In the genomic region with DNA sequence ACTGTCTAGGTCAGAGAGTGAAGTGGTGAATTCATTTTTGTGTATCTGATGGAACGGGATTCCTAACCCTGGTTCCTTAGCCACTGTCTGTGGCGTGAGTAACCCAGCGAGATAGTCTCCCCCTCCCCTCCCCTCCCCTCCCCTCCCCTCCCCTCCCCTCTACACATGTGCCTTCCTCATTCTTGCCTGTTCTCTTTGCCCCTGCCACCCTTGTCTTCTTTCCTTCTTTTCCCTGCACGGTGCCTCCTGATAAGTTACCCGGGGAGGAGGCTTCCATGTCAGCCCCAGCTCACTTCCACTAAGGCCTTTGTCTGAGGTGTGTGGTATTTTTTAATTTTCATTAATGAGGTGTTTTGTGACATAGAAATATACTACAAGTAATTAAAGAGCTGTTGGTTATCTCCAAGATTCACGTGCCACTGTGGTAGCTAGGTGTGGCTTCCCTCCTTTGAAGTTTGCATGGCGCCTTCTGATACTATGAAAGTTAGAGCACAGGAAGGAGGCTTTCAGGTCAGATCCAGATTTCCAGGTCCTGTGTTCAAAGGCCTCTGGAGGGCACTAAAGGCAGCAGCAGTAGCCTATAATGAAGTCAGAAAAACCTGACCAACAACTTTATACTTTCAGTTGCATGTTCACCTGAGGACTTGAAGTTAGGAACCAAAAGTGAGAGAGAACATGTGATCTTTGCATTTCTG, we compare ENCODE assay signal across 12 mouse cellular contexts. TPM values are rescaled to one million over a fixed set of nuclear protein-coding genes. Genes with fewer than 3 reads are reported as not detected.
DNase-seq lines count a peak whose midpoint lies in the region; ATAC-seq lines count a peak whose summit lies in the region.
"Had no signal": no experiment of that assay in that cellular context is flagged by ENCODE, and none has a peak within 500 bp of the region (broad histone marks: within the 10 kb centered on the region; RNA-seq: fewer than 3 reads in every experiment).

No protein-coding gene starts in this region.

- WGBS in kidney, embryonic 15.5 days = 54% methylated on average over 6 of the region's 7 CpGs

- no peak overlapping the region for H3K4me2 ChIP-seq in kidney, embryonic 15.5 days
- H3K4me2 ChIP-seq: neural tube, embryonic 12.5 days had no signal

- H3K4me3 ChIP-seq in kidney, embryonic 15.5 days (replicated peaks) = no peak overlapping the region
- H3K4me3 ChIP-seq: neural tube, embryonic 12.5 days had no signal

- H3K36me3 ChIP-seq in kidney, embryonic 15.5 days = peaks cover under 1% of the 10 kb centered on the region; the same call in 1 of the 2 replicates
- H3K36me3 ChIP-seq: neural tube, embryonic 12.5 days had no signal

- DNase-seq in kidney, adult 11 months = no peak
- DNase-seq in ZHBTc4 (ENCODE audit: low read depth, low spot score) (peak; percentile 14), liver (peak; percentile 64)
- DNase-seq in mesoderm, embryonic 11.5 days (ENCODE audit: low read depth, low spot score) = peak; percentile 13
- DNase-seq in right cerebral cortex, adult 2 months (ENCODE audit: low spot score in 2 of 2) = no peak
- DNase-seq in frontal cortex, postnatal 25 days (ENCODE audit: low spot score in 2 of 2) = no peak
- no peak for DNase-seq in heart, postnatal 4 days
- DNase-seq: heart, adult 11 months; layer of hippocampus, adult 9-11 months had no signal

- peaks cover 12% of the 10 kb centered on the region; the same call in 1 of the 2 replicates for H3K4me1 ChIP-seq in kidney, embryonic 15.5 days

- no peak overlapping the region for H3K9ac ChIP-seq in kidney, embryonic 15.5 days
- H3K9ac ChIP-seq: neural tube, embryonic 12.5 days had no signal

- peak; percentile 54; the same call in 1 of the 2 replicates for ATAC-seq in kidney, embryonic 15.5 days (replicated peaks; ENCODE audit: low FRiP score)
- ATAC-seq: hindbrain, embryonic 16.5 days had no signal

- no peaks in the 10 kb centered on the region for H3K27me3 ChIP-seq in kidney, embryonic 15.5 days
- H3K27me3 ChIP-seq: neural tube, embryonic 12.5 days had no signal

- H3K9me3 ChIP-seq in kidney, embryonic 15.5 days (replicated peaks) = no peaks in the 10 kb centered on the region
- H3K9me3 ChIP-seq: neural tube, embryonic 12.5 days had no signal

- no peak overlapping the region for H3K27ac ChIP-seq in kidney, embryonic 15.5 days
- H3K27ac ChIP-seq: neural tube, embryonic 12.5 days had no signal

RNA-seq across cellular contexts. Expression of a gene that starts 57.4 kb away (rescaled TPM):
- 25.3 and 26.1 TPM in 2 replicates for polyA plus RNA-seq in kidney, embryonic 15.5 days (2015; fragmentation: Nextera tagmentation; extraction: Ambion mirVana)
- 10 to 100 TPM; 42.9 to 47.6 TPM for total RNA-seq in heart, postnatal 4 days (2021)

Comparison
In these comparisons a context has a peak if more than half of its experiments do, and no peak if none do; other contexts are left out.
1. DNase-seq: peak in ZHBTc4 (single experiment), liver (single experiment) and mesoderm, embryonic 11.5 days (single experiment); none in kidney, adult 11 months (single experiment), right cerebral cortex, adult 2 months (0 of 2), frontal cortex, postnatal 25 days (0 of 2) and heart, postnatal 4 days (single experiment).